Mouse (Mus musculus) C2C12 (cell line): ENCODE measurements around the gene Lpp. TPM values are rescaled to one million over a fixed set of nuclear protein-coding genes. Genes with fewer than 3 reads are reported as not detected.

Experiments used
- H3K27me3 ChIP-seq: one replicate; pipeline ENCODE4 v1.6.1; 2011; ENCODE audit not compliant: control insufficient read depth, insufficient read depth, insufficient read length
- H3K36me3 ChIP-seq: one replicate; pipeline ENCODE4 v1.6.1; 2011; ENCODE audit not compliant: control insufficient read depth, insufficient read depth
- H3K4me3 ChIP-seq: one replicate; pipeline ENCODE4 v1.5.1; 2011; ENCODE audit warnings: mild to moderate bottlenecking, control low read depth; ENCODE audit not compliant: poor library complexity, insufficient read depth, severe bottlenecking
- H3K79me2 ChIP-seq: one replicate; pipeline ENCODE4 v1.6.1; 2011; ENCODE audit not compliant: control insufficient read depth, insufficient read depth
- H3K79me3 ChIP-seq: one replicate; pipeline ENCODE4 v1.6.1; 2011; ENCODE audit warnings: low read depth, control low read depth
- H3ac ChIP-seq: one replicate; pipeline ENCODE3; 2011; ENCODE audit warnings: low read depth; ENCODE audit not compliant: control insufficient read depth, insufficient read length
- CEBPB ChIP-seq: IDR thresholded peaks from one replicate; pipeline ENCODE4 v1.6.1; 2011; ENCODE audit warnings: low read depth, mild to moderate bottlenecking, control low read depth, moderate library complexity
- CTCF ChIP-seq: IDR thresholded peaks from one replicate; pipeline ENCODE4 v1.5.1; 2011; ENCODE audit not compliant: control insufficient read depth, insufficient read depth, insufficient read length
- FOSL1 ChIP-seq: IDR thresholded peaks from one replicate; pipeline ENCODE4 v1.8.0; 2011; ENCODE audit warnings: mild to moderate bottlenecking, low read length; ENCODE audit not compliant: poor library complexity, insufficient read depth, severe bottlenecking
- MAX ChIP-seq: IDR thresholded peaks from one replicate; pipeline ENCODE4 v1.6.1; 2011; ENCODE audit warnings: mild to moderate bottlenecking, control low read depth
- MYOD1 ChIP-seq: IDR thresholded peaks from one replicate; pipeline ENCODE4 v1.6.1; 2011; ENCODE audit warnings: low read depth; ENCODE audit not compliant: control insufficient read depth, insufficient read length
- MYOG ChIP-seq: IDR thresholded peaks from one replicate; pipeline ENCODE4 v1.6.1; 2011; ENCODE audit not compliant: control insufficient read depth, insufficient read length; ENCODE audit errors: extremely low read depth
- USF1 ChIP-seq: IDR thresholded peaks from one replicate; pipeline ENCODE4 v1.6.1; 2011; ENCODE audit warnings: low read depth, mild to moderate bottlenecking, control low read depth, moderate library complexity
- polyA plus RNA-seq: library from polyadenylated mRNA; unstranded; fragments of >200 nt; fragmentation: generic; extraction: Trizol; gene quantifications from one replicate; pipeline ENCODE4 v1.2.1, GENCODE M21; 2012; ENCODE audit warnings: missing spikeins

Lpp gene
- polyA plus RNA-seq, 1 experiment: 9.6 TPM

DNA sequence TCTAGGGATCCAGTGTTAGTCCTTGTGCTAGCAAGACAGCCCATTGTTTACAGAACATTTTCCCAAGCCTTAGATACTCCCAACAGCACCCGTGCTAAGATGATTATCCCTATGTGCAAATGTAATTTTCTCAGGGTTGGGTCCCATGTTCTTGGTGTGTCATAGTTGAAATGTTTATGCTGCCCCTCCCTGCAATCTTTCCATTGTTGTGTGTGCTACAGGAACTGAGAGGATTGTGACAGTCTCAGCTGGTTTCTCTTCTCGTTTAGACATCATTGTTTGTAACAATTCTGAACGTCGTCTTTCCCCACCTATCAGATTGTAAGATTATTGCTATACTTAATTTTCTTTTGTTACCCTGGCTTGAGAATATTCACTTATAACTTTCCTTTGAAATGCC, 200.2 kb downstream of the Lpp start:
- H3K36me3 ChIP-seq: no peaks in the 10 kb centered on the region
- no peak overlapping the region for H3ac ChIP-seq
- TF ChIP-seq CTCF (no peak), USF1 (no peak), CEBPB (no peak), MYOD1 (no peak), FOSL1 (no peak), MYOG (no peak)
- H3K79me3 ChIP-seq: peaks cover 13% of the 10 kb centered on the region
- H3K4me3 ChIP-seq: no peak overlapping the region
- no peaks in the 10 kb centered on the region for H3K27me3 ChIP-seq
- peaks cover 26% of the 10 kb centered on the region for H3K79me2 ChIP-seq

GRCm38 (mm10) chr16:24594508-24594907, 201.2 kb downstream of the Lpp start:
- Histone ChIP-seq H3K4me3 (no peak overlapping the region), H3K79me2 (peaks cover 32% of the 10 kb centered on the region), H3ac (no peak overlapping the region), H3K79me3 (peaks cover 13% of the 10 kb centered on the region), H3K36me3 (no peaks in the 10 kb centered on the region), H3K27me3 (no peaks in the 10 kb centered on the region)
- TF ChIP-seq CTCF (no peak), MAX (no peak), USF1 (no peak), MYOG (no peak), MYOD1 (no peak)

DNA sequence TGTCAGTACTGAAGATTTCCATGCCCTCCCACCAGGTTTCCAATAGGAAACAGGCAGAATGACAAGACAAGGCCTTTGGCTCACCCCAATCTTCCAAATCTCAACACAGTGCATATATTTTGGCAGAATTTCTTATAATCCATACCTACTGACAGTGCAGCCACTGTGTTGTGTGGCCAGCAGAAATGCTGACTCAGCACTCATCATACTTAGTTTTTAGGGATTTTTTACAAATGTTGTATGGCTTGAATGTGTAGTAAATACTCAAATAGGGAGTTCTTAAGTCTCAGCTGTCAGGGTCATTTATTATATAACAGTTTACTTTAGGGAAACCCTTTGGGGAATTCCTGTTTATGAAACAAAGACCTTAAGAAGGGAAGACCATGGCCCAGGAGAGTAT, 202.2 kb downstream of the Lpp start:
- no peak overlapping the region for H3ac ChIP-seq
- peaks cover 13% of the 10 kb centered on the region for H3K79me3 ChIP-seq
- TF ChIP-seq MAX (no peak), MYOD1 (no peak), MYOG (no peak), CTCF (no peak)
- no peaks in the 10 kb centered on the region for H3K27me3 ChIP-seq
- H3K36me3 ChIP-seq: no peaks in the 10 kb centered on the region
- H3K79me2 ChIP-seq: peaks cover 41% of the 10 kb centered on the region
- no peak overlapping the region for H3K4me3 ChIP-seq

- Histone ChIP-seq H3K27me3 (no peaks in the 10 kb centered on the region), H3K79me2 (peaks cover 57% of the 10 kb centered on the region), H3K36me3 (no peaks in the 10 kb centered on the region), H3K4me3 (no peak overlapping the region), H3K79me3 (peaks cover 18% of the 10 kb centered on the region), H3ac (no peak overlapping the region)
- no peak for TF ChIP-seq MAX
- no peak for TF ChIP-seq FOSL1
- no peak for TF ChIP-seq CEBPB
- TF ChIP-seq USF1: no peak
Measured at GRCm38 (mm10) chr16:24598567-24598966, 205.3 kb downstream of the Lpp start.

GRCm38 (mm10) chr16:24599766-24600165, 206.5 kb downstream of the Lpp start:
- no peak for TF ChIP-seq MYOD1
- TF ChIP-seq FOSL1: no peak
- TF ChIP-seq USF1: no peak
- TF ChIP-seq CEBPB: no peak
- no peak for TF ChIP-seq MAX
- no peak for TF ChIP-seq MYOG
- no peak for TF ChIP-seq CTCF
- Histone ChIP-seq H3K79me2 (peaks cover 57% of the 10 kb centered on the region), H3K36me3 (no peaks in the 10 kb centered on the region), H3K4me3 (no peak overlapping the region), H3ac (no peak overlapping the region), H3K79me3 (peaks cover 15% of the 10 kb centered on the region), H3K27me3 (no peaks in the 10 kb centered on the region)

DNA sequence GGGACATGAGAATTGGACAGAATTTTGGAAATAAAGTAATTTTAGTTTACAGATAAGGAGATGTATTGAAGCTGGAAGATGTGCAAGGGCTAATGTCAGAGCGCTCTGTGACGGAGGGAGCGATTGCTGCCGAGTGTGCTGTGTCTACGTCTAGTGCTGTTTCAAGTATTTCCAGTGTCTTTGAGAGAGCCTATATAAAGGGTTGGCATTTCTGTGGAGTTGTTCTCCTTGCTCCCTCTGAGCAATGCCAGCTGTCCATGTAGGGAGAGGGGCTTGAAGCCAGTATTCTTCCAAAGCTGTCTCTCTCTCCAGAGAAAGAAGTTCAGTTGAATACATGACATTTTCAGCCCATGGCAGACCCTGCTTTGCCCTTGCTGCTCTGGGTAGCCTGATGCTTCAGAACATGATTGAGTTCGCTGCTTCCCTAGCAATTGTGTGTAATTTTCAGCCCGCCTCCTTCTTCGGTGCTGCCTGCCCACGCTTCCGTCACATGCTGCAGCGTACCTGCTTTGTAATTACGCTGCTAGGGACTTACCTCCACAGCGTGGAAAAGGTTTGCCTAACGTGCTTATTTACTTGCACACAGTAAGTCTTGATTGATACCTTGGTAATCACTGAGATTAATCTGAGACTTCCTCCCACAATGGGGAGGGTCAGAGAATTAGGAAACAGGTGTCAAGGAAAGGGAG, 207.1 kb downstream of the Lpp start:
- H3K79me3 ChIP-seq: peaks cover 11% of the 10 kb centered on the region
- no peaks in the 10 kb centered on the region for H3K27me3 ChIP-seq
- peaks cover 60% of the 10 kb centered on the region for H3K79me2 ChIP-seq
- H3K4me3 ChIP-seq: no peak overlapping the region
- TF ChIP-seq CEBPB (no peak), MYOG (no peak), MYOD1 (no peak), USF1 (no peak), MAX (no peak), FOSL1 (no peak), CTCF (no peak)
- no peaks in the 10 kb centered on the region for H3K36me3 ChIP-seq
- H3ac ChIP-seq: no peak overlapping the region
